Mouse (Mus musculus): ENCODE measurements around the gene Gm20662.

GRCm38 (mm10) chr9:108094184-108094941, 98.2 kb downstream of the Gm20662 start, which contains the start of gene Apeh:
- TF ChIP-seq CTCF (IDR thresholded peaks at IDR 0.05; ENCODE audit: low read depth, low read length) (no peak), TAL1 (conservative IDR thresholded peaks at IDR 0.05; ENCODE audit: low read depth, low read length) (no peak), GATA2 (IDR thresholded peaks at IDR 0.05; ENCODE audit: borderline replicate concordance, low read depth, low read length) (no peak)

Measured in G1E (cell line).